Mouse (Mus musculus) liver, adult 2 months (tissue): Measurements from ENCODE around the gene Ipo9. TPM values are rescaled to one million over a fixed set of nuclear protein-coding genes. Genes with fewer than 3 reads are reported as not detected.
A peak's percentile ranks its signal among the peaks of the same experiment; 100 is the strongest.

Source experiments
- DNase-seq: peaks from one replicate; pipeline ENCODE4 v3.0.0-alpha.2; 2011; ENCODE audit warnings: low read depth, low spot score; ENCODE audit errors: extremely low read depth
- H3K27ac ChIP-seq: fragments of 200-500 bp; replicated peaks from 2 replicates; pipeline ENCODE4 v1.5.1; 2012; ENCODE audit warnings: low read depth, mild to moderate bottlenecking, control low read depth, inconsistent platforms, low read length; ENCODE audit not compliant: insufficient read depth
- H3K27me3 ChIP-seq: fragments of 200-500 bp; 2 replicates; pipeline ENCODE4 v1.6.1; 2012; ENCODE audit warnings: mild to moderate bottlenecking, moderate library complexity, low read length, inconsistent platforms; ENCODE audit not compliant: control insufficient read depth, insufficient read depth
- H3K36me3 ChIP-seq: fragments of 200-500 bp; 2 replicates; pipeline ENCODE4 v1.6.1; 2012; ENCODE audit warnings: low read length, inconsistent platforms; ENCODE audit not compliant: control insufficient read depth, insufficient read depth
- H3K4me1 ChIP-seq: fragments of 200-500 bp; 2 replicates; pipeline ENCODE4 v1.6.1; 2011; ENCODE audit warnings: low read length; ENCODE audit not compliant: control insufficient read depth, insufficient read depth
- H3K4me3 ChIP-seq: fragments of 200-500 bp; 2 replicates; pipeline ENCODE4 v1.5.1; 2011; ENCODE audit warnings: low read depth, mild to moderate bottlenecking, control low read depth, low read length, moderate library complexity; ENCODE audit not compliant: insufficient read depth
- H3K79me2 ChIP-seq: fragments of 200-500 bp; 2 replicates; pipeline ENCODE4 v1.6.1; 2012; ENCODE audit warnings: inconsistent platforms, mild to moderate bottlenecking, low read length, moderate library complexity; ENCODE audit not compliant: control insufficient read depth, insufficient read depth
- H3K9ac ChIP-seq: fragments of 200-500 bp; 2 replicates; pipeline ENCODE4 v1.6.1; 2012; ENCODE audit warnings: low read depth, mild to moderate bottlenecking, control low read depth, inconsistent platforms, low read length
- CTCF ChIP-seq: fragments of 200-500 bp; IDR thresholded peaks from 2 replicates; pipeline ENCODE4 v1.5.1; 2011; ENCODE audit warnings: low read depth, low read length, control low read depth
- POLR2A ChIP-seq: fragments of 200-500 bp; IDR thresholded peaks from 2 replicates; pipeline ENCODE4 v1.6.1; 2011; ENCODE audit warnings: low read length, control low read depth; ENCODE audit not compliant: insufficient read depth; ENCODE audit errors: extremely low read depth
- WGBS: fragments of 180-500 bp; shearing (Covaris S2); methylation state at CpG from one replicate; pipeline ENCODE4 v1.1.7; 2018; 5-methylcytosine and 5-hydroxymethylcytosine counted together
- polyA plus RNA-seq: library from polyadenylated mRNA; depleted of rRNA; stranded (reverse); fragments of >200 nt; gene quantifications from 2 replicates; pipeline ENCODE4 v1.2.3, GENCODE M21; 2012
- total RNA-seq: library from RNA; depleted of rRNA; stranded (reverse); fragments of >200 nt; gene quantifications from 2 replicates; pipeline ENCODE4 v1.2.3, GENCODE M21; 2014

Ipo9 gene
- total and polyA plus RNA-seq, 2 experiments, result 17.1 to 29.5 TPM

DNA sequence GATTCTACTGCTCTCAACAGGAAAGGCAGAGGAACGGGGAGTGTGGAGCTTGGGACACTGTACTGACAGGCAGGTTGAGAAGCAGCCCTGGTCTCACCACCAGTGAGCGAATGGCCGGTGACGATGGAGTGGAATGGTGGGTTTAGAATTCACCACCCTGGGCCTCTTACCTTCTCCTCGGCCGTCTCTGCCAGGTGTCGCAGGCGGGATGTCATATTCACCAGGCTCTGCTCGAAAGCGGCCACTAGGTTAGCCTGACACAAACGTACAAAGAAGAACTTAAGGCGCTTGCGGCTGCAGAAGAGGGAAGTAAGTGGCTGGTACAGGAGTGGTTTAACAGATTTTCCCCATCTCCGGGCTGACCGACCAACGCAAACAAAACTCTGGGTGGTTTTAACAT lies 30.2 kb upstream of the Ipo9 start:
- Histone ChIP-seq H3K36me3 (no peaks in the 10 kb centered on the region), H3K27ac (no peak overlapping the region), H3K9ac (no peak overlapping the region), H3K27me3 (no peaks in the 10 kb centered on the region), H3K79me2 (no peaks in the 10 kb centered on the region), H3K4me1 (no peaks in the 10 kb centered on the region), H3K4me3 (no peak overlapping the region)
- TF ChIP-seq POLR2A (no peak), CTCF (no peak)
- 82% methylated on average over 16 of the region's 16 CpGs for WGBS
- DNase-seq, result no peak

DNA sequence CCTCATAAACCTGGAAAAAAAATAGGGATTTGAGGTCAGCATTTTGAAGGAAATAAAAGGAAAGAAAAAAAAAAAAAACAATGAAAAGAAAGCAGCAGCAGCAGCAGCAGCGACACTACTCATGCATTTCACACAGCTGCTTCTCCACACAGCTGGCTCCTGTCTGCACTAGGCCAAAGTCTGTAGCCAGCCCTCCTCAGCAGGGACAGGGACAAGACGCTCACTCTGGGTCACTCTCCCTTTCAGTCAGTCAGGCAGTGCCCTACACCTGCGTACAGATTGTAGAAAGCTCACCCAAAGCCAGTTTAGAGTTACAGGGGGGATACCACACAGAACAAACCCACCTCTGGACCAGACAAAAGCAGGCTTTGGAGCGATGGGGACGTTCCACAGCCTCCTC lies 27.6 kb upstream of the Ipo9 start:
- Histone ChIP-seq H3K9ac (no peak overlapping the region), H3K27me3 (no peaks in the 10 kb centered on the region), H3K4me1 (no peaks in the 10 kb centered on the region), H3K4me3 (no peak overlapping the region), H3K36me3 (no peaks in the 10 kb centered on the region), H3K79me2 (no peaks in the 10 kb centered on the region), H3K27ac (no peak overlapping the region)
- WGBS, result 93% methylated on average over 5 of the region's 5 CpGs
- TF ChIP-seq CTCF, result no peak
- no peak for TF ChIP-seq POLR2A
- no peak for DNase-seq

DNA sequence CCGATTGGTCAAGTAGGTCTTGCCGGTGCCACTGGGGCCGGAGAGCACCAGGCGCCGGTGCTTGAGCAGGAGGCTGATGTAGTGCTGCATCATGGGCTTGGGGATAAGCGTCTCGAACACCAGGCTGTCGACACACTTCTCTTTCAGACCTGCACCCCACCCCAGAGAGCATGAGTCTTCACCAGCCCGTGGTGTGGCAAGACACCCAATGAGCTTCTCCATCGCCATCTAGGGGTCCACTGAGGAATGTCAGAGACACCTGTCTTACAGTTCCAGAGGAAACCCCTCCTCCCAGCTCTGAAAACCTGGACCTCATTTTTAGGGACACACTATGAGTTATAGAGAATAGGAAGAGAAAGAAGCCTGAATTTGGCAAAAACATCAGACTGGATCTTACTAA lies 22.0 kb upstream of the Ipo9 start:
- Histone ChIP-seq H3K4me3 (no peak overlapping the region), H3K27me3 (no peaks in the 10 kb centered on the region), H3K36me3 (no peaks in the 10 kb centered on the region), H3K27ac (no peak overlapping the region), H3K4me1 (no peaks in the 10 kb centered on the region), H3K79me2 (no peaks in the 10 kb centered on the region), H3K9ac (no peak overlapping the region)
- 76% methylated on average over 10 of the region's 10 CpGs for WGBS
- no peak for DNase-seq
- TF ChIP-seq POLR2A, result no peak
- TF ChIP-seq CTCF, result peak; percentile 52

DNA sequence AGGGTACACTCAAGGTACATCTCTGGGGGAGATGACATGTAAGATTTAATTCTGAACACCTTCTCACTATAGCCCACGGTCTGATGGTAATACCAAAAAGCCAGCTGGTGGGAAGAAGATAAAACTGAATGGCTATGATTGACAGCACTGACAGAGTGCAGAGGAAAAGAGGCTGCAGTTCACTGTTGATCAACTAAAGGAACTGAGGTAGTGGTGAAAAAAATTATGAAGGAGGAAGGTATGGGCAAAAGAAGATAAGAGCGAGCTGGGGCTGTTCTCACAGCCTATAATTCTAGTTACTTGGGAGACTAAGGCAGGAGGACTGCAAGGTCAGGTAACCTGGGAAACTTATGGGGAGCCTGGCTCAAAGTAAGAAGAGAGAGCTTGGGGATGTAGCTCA lies 21.1 kb upstream of the Ipo9 start:
- Histone ChIP-seq H3K9ac (no peak overlapping the region), H3K4me1 (no peaks in the 10 kb centered on the region), H3K79me2 (no peaks in the 10 kb centered on the region), H3K27me3 (no peaks in the 10 kb centered on the region), H3K27ac (no peak overlapping the region), H3K36me3 (no peaks in the 10 kb centered on the region), H3K4me3 (no peak overlapping the region)
- TF ChIP-seq POLR2A (no peak), CTCF (no peak)
- WGBS, result 88% methylated on average over 2 of the region's 2 CpGs
- DNase-seq, result no peak

DNA sequence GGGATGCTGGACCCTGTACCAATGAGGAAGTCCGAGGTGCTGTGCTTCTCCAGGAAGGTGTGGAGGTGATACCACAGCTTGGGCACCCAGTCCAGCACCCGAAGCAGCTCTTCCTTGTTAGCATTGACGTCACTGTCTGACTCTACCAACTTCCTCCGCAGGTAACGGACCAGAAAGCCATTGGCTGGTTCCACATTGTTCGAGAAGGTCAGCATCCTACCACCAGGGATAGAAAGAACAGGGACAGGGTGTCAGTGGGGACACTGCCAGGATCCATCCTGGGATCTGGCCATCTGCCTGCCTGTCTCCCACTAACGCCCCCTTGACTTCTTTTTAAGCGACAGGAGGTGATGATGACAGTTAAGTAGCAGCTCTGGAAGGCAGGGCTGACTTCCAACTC lies 19.6 kb upstream of the Ipo9 start:
- 91% methylated on average over 8 of the region's 8 CpGs for WGBS
- Histone ChIP-seq H3K4me3 (no peak overlapping the region), H3K27me3 (no peaks in the 10 kb centered on the region), H3K27ac (no peak overlapping the region), H3K9ac (no peak overlapping the region), H3K4me1 (no peaks in the 10 kb centered on the region), H3K36me3 (no peaks in the 10 kb centered on the region), H3K79me2 (no peaks in the 10 kb centered on the region)
- DNase-seq, result no peak
- TF ChIP-seq POLR2A, result no peak
- no peak for TF ChIP-seq CTCF

DNA sequence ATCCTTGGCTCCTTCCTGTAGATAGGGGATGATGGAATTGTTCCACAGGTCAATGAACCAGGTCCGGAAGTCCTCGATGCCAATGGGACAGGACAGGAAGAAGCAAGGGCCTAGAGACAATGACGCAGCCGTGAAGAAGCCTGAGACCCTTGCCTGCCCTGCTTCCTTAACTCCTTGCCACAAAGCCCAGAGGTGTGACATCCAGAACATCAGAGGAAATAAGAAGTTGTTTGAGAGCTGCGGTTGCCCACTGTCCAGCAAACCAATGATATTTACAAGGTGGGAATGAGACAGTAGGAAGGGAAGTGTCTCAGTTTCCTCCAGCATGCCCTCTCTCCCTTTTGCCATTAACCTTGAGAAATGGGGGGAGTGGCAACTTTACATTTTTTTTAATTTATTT lies 18.6 kb upstream of the Ipo9 start:
- H3K79me2 ChIP-seq, result no peaks in the 10 kb centered on the region
- H3K4me3 ChIP-seq, result no peak overlapping the region
- 78% methylated on average over 5 of the region's 5 CpGs for WGBS
- no peak overlapping the region for H3K9ac ChIP-seq
- no peaks in the 10 kb centered on the region for H3K36me3 ChIP-seq
- no peaks in the 10 kb centered on the region for H3K27me3 ChIP-seq
- DNase-seq, result no peak
- no peak overlapping the region for H3K27ac ChIP-seq
- H3K4me1 ChIP-seq, result no peaks in the 10 kb centered on the region
- TF ChIP-seq POLR2A, result no peak
- no peak for TF ChIP-seq CTCF
